Mouse (Mus musculus): ENCODE measurements at regions not wholly inside any gene's neighbourhood (a gene's known extent, or its start where the extent isn't known, plus 50 kb on each side); places are given as distances from the start of the nearest gene placed in this dataset.

GRCm38 (mm10) chr6:52486655-52487054, 153.5 kb downstream of the Hibadh start:
- no peak for DNase-seq

- DNase-seq = no peak
Observed at GRCm38 (mm10) chr6:52487861-52488260, 152.3 kb downstream of the Hibadh start.

GRCm38 (mm10) chr6:52490264-52490775, 149.9 kb downstream of the Hibadh start:
- DNase-seq = no peak

GRCm38 (mm10) chr6:52495301-52495700, 144.9 kb downstream of the Hibadh start:
- DNase-seq = no peak

GRCm38 (mm10) chr6:52495855-52496254, 144.3 kb downstream of the Hibadh start:
- DNase-seq = no peak
